Mouse (Mus musculus): Measurements from ENCODE around the gene Ppfibp2.

- TF ChIP-seq CTCF (IDR thresholded peaks at IDR 0.05; ENCODE audit: low read depth) (no peak), EP300 (IDR thresholded peaks at IDR 0.05; ENCODE audit: low read depth) (no peak)
Observed at GRCm38 (mm10) chr7:107644987-107645386, 50.0 kb downstream of the Ppfibp2 start.
